Mouse (Mus musculus) neural tube, embryonic 11.5 days (tissue): Measurements from ENCODE around the gene Dnm2. TPM values are rescaled to one million over a fixed set of nuclear protein-coding genes. Genes with fewer than 3 reads are reported as not detected.

ENCODE experiments used
- ATAC-seq: fragments of 200-750 bp; cut with Nextera tagmentation; 2 replicates; pipeline ENCODE4 v1.8.0; 2017; ENCODE audit warnings: moderate number of reproducible peaks, mild to moderate bottlenecking, moderate TSS enrichment, moderate library complexity; ENCODE audit not compliant: insufficient read depth, low FRiP score, low TSS enrichment
- DNase-seq: peaks from one replicate; pipeline ENCODE4 v3.0.0-alpha.2; 2015; ENCODE audit warnings: low spot score
- H3K27ac ChIP-seq: fragments of 300-500 bp; sonication (generic); 2 replicates; pipeline ENCODE4 v1.5.1; 2014; ENCODE audit warnings: low read depth, mild to moderate bottlenecking, low read length
- H3K27me3 ChIP-seq: fragments of 300-500 bp; sonication (generic); 2 replicates; pipeline ENCODE4 v1.6.1; 2014; ENCODE audit warnings: mild to moderate bottlenecking, low read length, mixed read lengths; ENCODE audit not compliant: control insufficient read depth, insufficient read depth
- H3K36me3 ChIP-seq: fragments of 300-500 bp; sonication (generic); 2 replicates; pipeline ENCODE4 v1.6.1; 2014; ENCODE audit warnings: mild to moderate bottlenecking, low read length, moderate library complexity, mixed read lengths; ENCODE audit not compliant: control insufficient read depth, insufficient read depth
- H3K4me1 ChIP-seq: fragments of 300-500 bp; sonication (generic); 2 replicates; pipeline ENCODE4 v1.6.1; 2014; ENCODE audit warnings: low read length, mixed read lengths; ENCODE audit not compliant: control insufficient read depth, insufficient read depth
- H3K4me2 ChIP-seq: fragments of 300-500 bp; sonication (generic); 2 replicates; pipeline ENCODE4 v1.6.1; 2014; ENCODE audit warnings: low read depth, mild to moderate bottlenecking, moderate library complexity
- H3K4me3 ChIP-seq: fragments of 300-500 bp; sonication (generic); 2 replicates; pipeline ENCODE4 v1.5.1; 2014; ENCODE audit warnings: low read depth, low read length
- H3K9ac ChIP-seq: fragments of 300-500 bp; sonication (generic); 2 replicates; pipeline ENCODE4 v1.6.1; 2014; ENCODE audit warnings: mild to moderate bottlenecking, low read length
- H3K9me3 ChIP-seq: fragments of 300-500 bp; sonication (generic); 2 replicates; pipeline ENCODE4 v1.6.1; 2016; ENCODE audit warnings: low read length; ENCODE audit not compliant: control insufficient read depth
- WGBS: fragments of 180-500 bp; shearing (Covaris S2); extraction: QIAGEN DNeasy Blood & Tissue Kit; methylation state at CpG from one replicate; pipeline ENCODE4 v1.1.7; 2014; 5-methylcytosine and 5-hydroxymethylcytosine counted together
- polyA plus RNA-seq: library from polyadenylated mRNA; unstranded; fragments of >200 nt; fragmentation: Nextera tagmentation; extraction: Ambion mirVana; gene quantifications from 2 replicates; pipeline ENCODE4 v1.2.1, GENCODE M21; 2014

Gene Dnm2
- polyA plus RNA-seq, 1 experiment from 2014 or later = 69.7 TPM

- H3K27ac ChIP-seq = no peak overlapping the region
- H3K4me1 ChIP-seq = no peaks in the 10 kb centered on the region
- ATAC-seq = no peak
- no peak for DNase-seq
- H3K4me3 ChIP-seq = no peak overlapping the region
- 92% methylated on average over 2 of the region's 2 CpGs for WGBS
- no peaks in the 10 kb centered on the region for H3K27me3 ChIP-seq
- no peaks in the 10 kb centered on the region for H3K9me3 ChIP-seq
- no peaks in the 10 kb centered on the region for H3K36me3 ChIP-seq
- no peak overlapping the region for H3K4me2 ChIP-seq
- no peak overlapping the region for H3K9ac ChIP-seq
Observed at GRCm38 (mm10) chr9:21434410-21434809, 9.7 kb downstream of the Dnm2 start.

- no peaks in the 10 kb centered on the region for H3K27me3 ChIP-seq
- no peak overlapping the region for H3K9ac ChIP-seq
- no peak overlapping the region for H3K4me3 ChIP-seq
- H3K9me3 ChIP-seq = no peaks in the 10 kb centered on the region
- H3K4me2 ChIP-seq = no peak overlapping the region
- DNase-seq (no peak), ATAC-seq (no peak)
- no peak overlapping the region for H3K27ac ChIP-seq
- H3K4me1 ChIP-seq = no peaks in the 10 kb centered on the region
- no peaks in the 10 kb centered on the region for H3K36me3 ChIP-seq
- 95% methylated on average over 7 of the region's 7 CpGs for WGBS
Observed at GRCm38 (mm10) chr9:21435777-21436635, 11.3 kb downstream of the Dnm2 start.

GRCm38 (mm10) chr9:21437577-21437976 lies 12.9 kb downstream of the Dnm2 start:
- no peak overlapping the region for H3K4me3 ChIP-seq
- no peak overlapping the region for H3K27ac ChIP-seq
- 94% methylated on average over 6 of the region's 6 CpGs for WGBS
- no peak for DNase-seq
- H3K4me2 ChIP-seq = no peak overlapping the region
- H3K27me3 ChIP-seq = no peaks in the 10 kb centered on the region
- H3K36me3 ChIP-seq = no peaks in the 10 kb centered on the region
- no peaks in the 10 kb centered on the region for H3K9me3 ChIP-seq
- no peak overlapping the region for H3K9ac ChIP-seq
- no peaks in the 10 kb centered on the region for H3K4me1 ChIP-seq
- ATAC-seq = no peak

- H3K36me3 ChIP-seq = no peaks in the 10 kb centered on the region
- no peaks in the 10 kb centered on the region for H3K4me1 ChIP-seq
- no peak overlapping the region for H3K27ac ChIP-seq
- WGBS = 69% methylated on average over 3 of the region's 3 CpGs
- no peaks in the 10 kb centered on the region for H3K27me3 ChIP-seq
- DNase-seq (no peak), ATAC-seq (no peak)
- no peaks in the 10 kb centered on the region for H3K9me3 ChIP-seq
- H3K9ac ChIP-seq = no peak overlapping the region
- H3K4me3 ChIP-seq = no peak overlapping the region
- H3K4me2 ChIP-seq = no peak overlapping the region
Observed at GRCm38 (mm10) chr9:21438219-21438618, 13.5 kb downstream of the Dnm2 start.

- Histone ChIP-seq H3K27ac (no peak overlapping the region), H3K4me2 (no peak overlapping the region), H3K9ac (no peak overlapping the region), H3K9me3 (no peaks in the 10 kb centered on the region), H3K4me1 (no peaks in the 10 kb centered on the region), H3K27me3 (no peaks in the 10 kb centered on the region), H3K4me3 (no peak overlapping the region), H3K36me3 (no peaks in the 10 kb centered on the region)
- WGBS = 84% methylated on average over 3 of the region's 3 CpGs
- DNase-seq (no peak), ATAC-seq (no peak)
Observed at GRCm38 (mm10) chr9:21439456-21439855, 14.7 kb downstream of the Dnm2 start.

GRCm38 (mm10) chr9:21439914-21440313 lies 15.2 kb downstream of the Dnm2 start:
- WGBS = 99% methylated on average over 2 of the region's 2 CpGs
- Histone ChIP-seq H3K27ac (no peak overlapping the region), H3K9me3 (no peaks in the 10 kb centered on the region), H3K36me3 (peaks cover 2% of the 10 kb centered on the region; the same call in 1 of the 2 replicates), H3K27me3 (no peaks in the 10 kb centered on the region), H3K4me2 (no peak overlapping the region), H3K4me1 (no peaks in the 10 kb centered on the region), H3K4me3 (no peak overlapping the region), H3K9ac (no peak overlapping the region)
- ATAC-seq (no peak), DNase-seq (no peak)

- no peaks in the 10 kb centered on the region for H3K9me3 ChIP-seq
- H3K4me3 ChIP-seq = no peak overlapping the region
- no peak overlapping the region for H3K4me2 ChIP-seq
- no peak overlapping the region for H3K27ac ChIP-seq
- DNase-seq (no peak), ATAC-seq (no peak)
- H3K36me3 ChIP-seq = peaks cover 2% of the 10 kb centered on the region; the same call in 1 of the 2 replicates
- H3K4me1 ChIP-seq = no peaks in the 10 kb centered on the region
- H3K9ac ChIP-seq = no peak overlapping the region
- H3K27me3 ChIP-seq = no peaks in the 10 kb centered on the region
Observed at GRCm38 (mm10) chr9:21440387-21440786, 15.7 kb downstream of the Dnm2 start.

- Histone ChIP-seq H3K4me2 (no peak overlapping the region), H3K4me3 (no peak overlapping the region), H3K27me3 (no peaks in the 10 kb centered on the region), H3K27ac (no peak overlapping the region), H3K36me3 (peaks cover 2% of the 10 kb centered on the region; the same call in 1 of the 2 replicates), H3K9ac (no peak overlapping the region), H3K4me1 (no peaks in the 10 kb centered on the region), H3K9me3 (no peaks in the 10 kb centered on the region)
- ATAC-seq (no peak), DNase-seq (no peak)
- 94% methylated on average over 8 of the region's 8 CpGs for WGBS
Observed at GRCm38 (mm10) chr9:21443853-21444252, 19.1 kb downstream of the Dnm2 start.

- H3K9ac ChIP-seq = no peak overlapping the region
- H3K36me3 ChIP-seq = peaks cover 2% of the 10 kb centered on the region; the same call in 1 of the 2 replicates
- no peak overlapping the region for H3K27ac ChIP-seq
- H3K4me2 ChIP-seq = no peak overlapping the region
- WGBS = 90% methylated on average over 4 of the region's 4 CpGs
- H3K4me1 ChIP-seq = no peaks in the 10 kb centered on the region
- ATAC-seq (no peak), DNase-seq (no peak)
- no peak overlapping the region for H3K4me3 ChIP-seq
- no peaks in the 10 kb centered on the region for H3K9me3 ChIP-seq
- no peaks in the 10 kb centered on the region for H3K27me3 ChIP-seq
Observed at GRCm38 (mm10) chr9:21444574-21444973, 19.9 kb downstream of the Dnm2 start.
